ENCODE assay signal across 8 mouse cellular contexts in genomic region chr19:6389803-6390202, GRCm38 (mm10). TPM values are rescaled to one million over a fixed set of nuclear protein-coding genes. Genes with fewer than 3 reads are reported as not detected.
DNase-seq lines count a peak whose midpoint lies in the region; ATAC-seq and TF ChIP-seq lines count a peak whose summit lies in the region.

No protein-coding gene starts in this region.

- ATAC-seq in kidney, postnatal 0 days (replicated peaks; ENCODE audit: low FRiP score, low read depth): 0 out of 2 replicates have a peak, but pooled peaks have one; percentile 31
- ATAC-seq in forebrain, embryonic 11.5 days (replicated peaks; ENCODE audit: low FRiP score): no peak
- ATAC-seq in neural tube, embryonic 12.5 days (ENCODE audit: low FRiP score, low read depth): no peak
- no peak for ATAC-seq in monocyte, adult 5-6 weeks (replicated peaks; ENCODE audit: insufficient number of reproducible peaks, low FRiP score, low TSS enrichment, poor library complexity, severe bottlenecking)

- no peaks in the 10 kb centered on the region for H3K27me3 ChIP-seq in kidney, postnatal 0 days (ENCODE audit: insufficient read depth, low read length)
- H3K27me3 ChIP-seq in forebrain, embryonic 11.5 days (ENCODE audit: control insufficient read depth, insufficient read depth, low read length): no peaks in the 10 kb centered on the region
- H3K27me3 ChIP-seq in neural tube, embryonic 12.5 days (replicated peaks): no peaks in the 10 kb centered on the region

- peak; percentile 36 for DNase-seq in kidney, postnatal 0 days (ENCODE audit: low spot score)
- DNase-seq in kidney, postnatal 25 days: no peak
- peak; percentile 54 for DNase-seq in forebrain, embryonic 11.5 days (ENCODE audit: low spot score)
- DNase-seq in liver: peak; percentile 59
- DNase-seq in layer of hippocampus, adult 2 months (ENCODE audit: low spot score in 2 of 2): no peak
- no peak for DNase-seq in cerebellum, adult 11-12 months

- WGBS in kidney, postnatal 0 days: 6% methylated on average over 16 of the region's 16 CpGs
- WGBS in forebrain, embryonic 11.5 days: 3% methylated on average over 16 of the region's 16 CpGs
- WGBS in neural tube, embryonic 12.5 days: 12% methylated on average over 16 of the region's 16 CpGs

- H3K9me3 ChIP-seq in kidney, postnatal 0 days (replicated peaks; ENCODE audit: low read length): no peaks in the 10 kb centered on the region
- no peaks in the 10 kb centered on the region for H3K9me3 ChIP-seq in forebrain, embryonic 11.5 days (ENCODE audit: control insufficient read depth, low read length)
- no peaks in the 10 kb centered on the region for H3K9me3 ChIP-seq in neural tube, embryonic 12.5 days

- peak overlapping the region; percentile 6 for H3K4me3 ChIP-seq in kidney, postnatal 0 days (replicated peaks; ENCODE audit: low read depth, low read length)
- peak overlapping the region; percentile 16; the same call in 1 of the 2 replicates for H3K4me3 ChIP-seq in forebrain, embryonic 11.5 days (ENCODE audit: low read depth, low read length)
- H3K4me3 ChIP-seq in neural tube, embryonic 12.5 days: 0 out of 2 replicates have a peak overlapping the region, but pooled peaks have one; percentile 7
- H3K4me3 ChIP-seq in layer of hippocampus, adult 2 months: no peak overlapping the region

- no peak overlapping the region for H3K27ac ChIP-seq in kidney, postnatal 0 days
- no peak overlapping the region for H3K27ac ChIP-seq in forebrain, embryonic 11.5 days (ENCODE audit: low read depth, low read length)
- H3K27ac ChIP-seq in neural tube, embryonic 12.5 days: no peak overlapping the region
- H3K27ac ChIP-seq in layer of hippocampus, adult 2 months: no peak overlapping the region

- no peak for TF ChIP-seq CTCF in kidney, postnatal 0 days (IDR thresholded peaks at IDR 0.05; ENCODE audit: low read depth)
- no peak for TF ChIP-seq CTCF in layer of hippocampus, adult 2 months (conservative IDR thresholded peaks at IDR 0.05)

- H3K4me2 ChIP-seq in kidney, postnatal 0 days (ENCODE audit: low read length): peak overlapping the region; percentile 42
- peak overlapping the region; percentile 44 for H3K4me2 ChIP-seq in forebrain, embryonic 11.5 days (ENCODE audit: low read depth, low read length, severe bottlenecking)
- H3K4me2 ChIP-seq in neural tube, embryonic 12.5 days (replicated peaks): peak overlapping the region; percentile 47

- H3K36me3 ChIP-seq in kidney, postnatal 0 days (ENCODE audit: insufficient read depth, low read length): 0 out of 2 replicates have a peak, but pooled peaks cover 3% of the 10 kb centered on the region
- H3K36me3 ChIP-seq in forebrain, embryonic 11.5 days (ENCODE audit: control insufficient read depth, insufficient read depth, low read length): no peaks in the 10 kb centered on the region
- no peaks in the 10 kb centered on the region for H3K36me3 ChIP-seq in neural tube, embryonic 12.5 days

- peak overlapping the region; percentile 20; the same call in 1 of the 2 replicates for H3K9ac ChIP-seq in kidney, postnatal 0 days (ENCODE audit: low read depth, low read length)
- H3K9ac ChIP-seq in forebrain, embryonic 11.5 days (ENCODE audit: low read length): no peak overlapping the region; the same call in 1 of the 2 replicates
- H3K9ac ChIP-seq in neural tube, embryonic 12.5 days: no peak overlapping the region

- H3K4me1 ChIP-seq in kidney, postnatal 0 days (replicated peaks; ENCODE audit: insufficient read depth, low read length): peaks cover 19% of the 10 kb centered on the region; the same call in 1 of the 2 replicates
- peaks cover 4% of the 10 kb centered on the region for H3K4me1 ChIP-seq in forebrain, embryonic 11.5 days (replicated peaks; ENCODE audit: control insufficient read depth, insufficient read depth, low read length)
- H3K4me1 ChIP-seq in neural tube, embryonic 12.5 days: peaks cover 12% of the 10 kb centered on the region

RNA-seq across cellular contexts. Expression of gene Pygm, which starts 5.6 kb away (rescaled TPM):
- 24.5 and 25.8 TPM in 2 replicates for polyA plus RNA-seq in kidney, postnatal 0 days (2015; fragmentation: Nextera tagmentation; extraction: Ambion mirVana)
- 1.2 TPM in 2 replicates for polyA plus RNA-seq in forebrain, embryonic 11.5 days (2014; fragmentation: Nextera tagmentation; extraction: Ambion mirVana)
- polyA plus RNA-seq in neural tube, embryonic 12.5 days (2016; fragmentation: Nextera tagmentation; extraction: Ambion mirVana): 4.7 and 5.5 TPM in 2 replicates
- 10 to 100 TPM; 13.0 to 18.8 TPM for total RNA-seq in layer of hippocampus, adult 2 months (2021)
- total RNA-seq in monocyte, adult 5-6 weeks (2017): 4.5 to 17.7 TPM (median 7.7 TPM) in 3 replicates

RNA-seq across cellular contexts. Expression of gene Rasgrp2, which starts 9.3 kb away (rescaled TPM):
- polyA plus RNA-seq in kidney, postnatal 0 days (2015; fragmentation: Nextera tagmentation; extraction: Ambion mirVana): 97.5 and 116 TPM in 2 replicates
- 9.5 and 12.9 TPM in 2 replicates for polyA plus RNA-seq in forebrain, embryonic 11.5 days (2014; fragmentation: Nextera tagmentation; extraction: Ambion mirVana)
- 26.4 and 28.3 TPM in 2 replicates for polyA plus RNA-seq in neural tube, embryonic 12.5 days (2016; fragmentation: Nextera tagmentation; extraction: Ambion mirVana)
- 10 to 100 TPM; 31.3 to 36.7 TPM for total RNA-seq in layer of hippocampus, adult 2 months (2021)
- 260 to 384 TPM (median 349 TPM) in 3 replicates for total RNA-seq in monocyte, adult 5-6 weeks (2017)

RNA-seq across cellular contexts. Expression of gene Sf1, which starts 26.3 kb away (rescaled TPM):
- 91.1 and 97.2 TPM in 2 replicates for polyA plus RNA-seq in kidney, postnatal 0 days (2015; fragmentation: Nextera tagmentation; extraction: Ambion mirVana)
- 275 and 283 TPM in 2 replicates for polyA plus RNA-seq in forebrain, embryonic 11.5 days (2014; fragmentation: Nextera tagmentation; extraction: Ambion mirVana)
- 171 TPM in 2 replicates for polyA plus RNA-seq in neural tube, embryonic 12.5 days (2016; fragmentation: Nextera tagmentation; extraction: Ambion mirVana)
- total RNA-seq in layer of hippocampus, adult 2 months (2021): 100 to 1,000 TPM; 208 to 222 TPM
- total RNA-seq in monocyte, adult 5-6 weeks (2017): 222 to 393 TPM (median 317 TPM) in 3 replicates

RNA-seq across cellular contexts. Expression of gene Nrxn2, which starts 28.7 kb away (rescaled TPM):
- polyA plus RNA-seq in kidney, postnatal 0 days (2015; fragmentation: Nextera tagmentation; extraction: Ambion mirVana): 5.9 and 6.7 TPM in 2 replicates
- polyA plus RNA-seq in forebrain, embryonic 11.5 days (2014; fragmentation: Nextera tagmentation; extraction: Ambion mirVana): 8.1 and 10.4 TPM in 2 replicates
- polyA plus RNA-seq in neural tube, embryonic 12.5 days (2016; fragmentation: Nextera tagmentation; extraction: Ambion mirVana): 31.2 and 32.9 TPM in 2 replicates
- 100 to 1,000 TPM; 405 to 437 TPM for total RNA-seq in layer of hippocampus, adult 2 months (2021)
- total RNA-seq in monocyte, adult 5-6 weeks (2017): not detected in 3 replicates

RNA-seq across cellular contexts. Expression of gene Map4k2, which starts 48.9 kb away (rescaled TPM):
- polyA plus RNA-seq in kidney, postnatal 0 days (2015; fragmentation: Nextera tagmentation; extraction: Ambion mirVana): 12.2 and 13.5 TPM in 2 replicates
- 11.8 and 13.7 TPM in 2 replicates for polyA plus RNA-seq in forebrain, embryonic 11.5 days (2014; fragmentation: Nextera tagmentation; extraction: Ambion mirVana)
- polyA plus RNA-seq in neural tube, embryonic 12.5 days (2016; fragmentation: Nextera tagmentation; extraction: Ambion mirVana): 16.0 and 18.4 TPM in 2 replicates
- total RNA-seq in layer of hippocampus, adult 2 months (2021): 100 to 1,000 TPM in 1 of 2 experiments, 10 to 100 TPM in 1; 81.9 to 105 TPM
- 119 to 200 TPM (median 169 TPM) in 3 replicates for total RNA-seq in monocyte, adult 5-6 weeks (2017)

Comparison
In these comparisons a context has a peak if more than half of its experiments do, and no peak if none do; other contexts are left out.
1. DNase-seq: peak in kidney, postnatal 0 days (single experiment), forebrain, embryonic 11.5 days (single experiment) and liver (single experiment); none in kidney, postnatal 25 days (0 of 2), layer of hippocampus, adult 2 months (0 of 2) and cerebellum, adult 11-12 months (single experiment).
2. Peak in every context shown above with its lines, with median percentiles within 50 percentile points of each other: H3K4me2 ChIP-seq.